Mouse (Mus musculus) lung, adult 2 months (tissue): ENCODE results near the gene Ccdc27. TPM values are rescaled to one million over a fixed set of nuclear protein-coding genes. Genes with fewer than 3 reads are reported as not detected.
A peak's percentile ranks its signal among the peaks of the same experiment; 100 is the strongest.

Experiments
- DNase-seq: peaks from one replicate; pipeline ENCODE4 v3.0.0; 2022
- H3K4me1 ChIP-seq: fragments of 200-500 bp; 2 replicates; pipeline ENCODE4 v1.6.1; 2011; ENCODE audit warnings: low read length; ENCODE audit not compliant: control insufficient read depth, insufficient read depth
- H3K4me3 ChIP-seq: fragments of 200-500 bp; replicated peaks from 2 replicates; pipeline ENCODE3; 2011; ENCODE audit warnings: low read depth, mild to moderate bottlenecking, control low read depth, low read length; ENCODE audit errors: extremely low read depth
- CTCF ChIP-seq: fragments of 200-500 bp; IDR thresholded peaks from 2 replicates; pipeline ENCODE4 v1.5.1; 2011; ENCODE audit warnings: mild to moderate bottlenecking, low read length, control low read depth; ENCODE audit not compliant: insufficient read depth
- POLR2A ChIP-seq: fragments of 200-500 bp; IDR thresholded peaks from 2 replicates; pipeline ENCODE4 v1.6.1; 2011; ENCODE audit warnings: low read depth, mild to moderate bottlenecking, control low read depth, low read length, borderline replicate concordance; ENCODE audit errors: extremely low read depth
- WGBS: fragments of 180-500 bp; shearing (Covaris S2); methylation state at CpG from one replicate; pipeline ENCODE4 v1.1.7; 2018; 5-methylcytosine and 5-hydroxymethylcytosine counted together
- polyA plus RNA-seq: library from polyadenylated mRNA; depleted of rRNA; stranded (reverse); fragments of >200 nt; gene quantifications from 2 replicates; pipeline ENCODE4 v1.2.3, GENCODE M21; 2012

The Ccdc27 gene
- polyA plus RNA-seq, 1 experiment, result not detected

GRCm38 (mm10) chr4:154019571-154019970 lies 22.9 kb downstream of the Ccdc27 start:
- Histone ChIP-seq H3K4me1 (peaks cover 16% of the 10 kb centered on the region; the same call in 1 of the 2 replicates), H3K4me3 (no peak overlapping the region)
- DNase-seq, result peak; percentile 54
- TF ChIP-seq POLR2A (no peak), CTCF (peak; percentile 73)
- WGBS, result 55% methylated on average over 7 of the region's 7 CpGs

GRCm38 (mm10) chr4:154015476-154015875 lies 27.0 kb downstream of the Ccdc27 start:
- H3K4me3 ChIP-seq, result no peak overlapping the region
- peaks cover 12% of the 10 kb centered on the region for H3K4me1 ChIP-seq
- WGBS, result 87% methylated on average over 11 of the region's 11 CpGs
- no peak for DNase-seq
- no peak for TF ChIP-seq CTCF
- TF ChIP-seq POLR2A, result no peak

GRCm38 (mm10) chr4:154012132-154012882 lies 30.2 kb downstream of the Ccdc27 start:
- TF ChIP-seq CTCF (no peak), POLR2A (no peak)
- Histone ChIP-seq H3K4me3 (peak overlapping the region; percentile 75), H3K4me1 (peaks cover 12% of the 10 kb centered on the region)
- no peak for DNase-seq
- under 1% methylated on average over 54 of the region's 55 CpGs for WGBS

- TF ChIP-seq POLR2A, result peak; percentile 50; the same call in 1 of the 2 replicates
- no peak for TF ChIP-seq CTCF
- DNase-seq, result peak; percentile 80
- peak within 1 kb of the TSS; percentile 75 for H3K4me3 ChIP-seq
- under 1% methylated on average over 59 of the region's 59 CpGs for WGBS
- H3K4me1 ChIP-seq, result peaks cover 12% of the 10 kb centered on the region
Measured at GRCm38 (mm10) chr4:154011646-154012089, 30.8 kb downstream of the Ccdc27 start, which contains the start of gene Lrrc47. TSS of gene Lrrc47 (plus strand) at chr4:154011731.

- H3K4me3 ChIP-seq, result peak overlapping the region; percentile 75
- TF ChIP-seq CTCF (no peak), POLR2A (no peak)
- 30% methylated on average over 13 of the region's 13 CpGs for WGBS
- peaks cover 12% of the 10 kb centered on the region for H3K4me1 ChIP-seq
- no peak for DNase-seq
Measured at GRCm38 (mm10) chr4:154010907-154011645, 31.4 kb downstream of the Ccdc27 start.

- TF ChIP-seq CTCF (no peak), POLR2A (no peak)
- peak; percentile 69 for DNase-seq
- WGBS, result 56% methylated on average over 4 of the region's 4 CpGs
- H3K4me3 ChIP-seq, result no peak overlapping the region
- peaks cover 3% of the 10 kb centered on the region for H3K4me1 ChIP-seq
Measured at GRCm38 (mm10) chr4:154007759-154008158, 34.7 kb downstream of the Ccdc27 start.

GRCm38 (mm10) chr4:154006264-154006663 lies 36.2 kb downstream of the Ccdc27 start:
- no peak for TF ChIP-seq CTCF
- TF ChIP-seq POLR2A, result no peak
- H3K4me1 ChIP-seq, result no peaks in the 10 kb centered on the region
- 90% methylated on average over 6 of the region's 6 CpGs for WGBS
- DNase-seq, result no peak
- no peak overlapping the region for H3K4me3 ChIP-seq

GRCm38 (mm10) chr4:154005488-154005887 lies 37.0 kb downstream of the Ccdc27 start:
- 91% methylated on average over 5 of the region's 5 CpGs for WGBS
- TF ChIP-seq CTCF, result no peak
- TF ChIP-seq POLR2A, result no peak
- H3K4me1 ChIP-seq, result no peaks in the 10 kb centered on the region
- no peak for DNase-seq
- H3K4me3 ChIP-seq, result no peak overlapping the region

- Histone ChIP-seq H3K4me3 (no peak overlapping the region), H3K4me1 (no peaks in the 10 kb centered on the region)
- TF ChIP-seq POLR2A (no peak), CTCF (no peak)
- WGBS, result 89% methylated on average over 8 of the region's 8 CpGs
- DNase-seq, result no peak
Measured at GRCm38 (mm10) chr4:153993505-153993904, 49.0 kb downstream of the Ccdc27 start.

- no peak overlapping the region for H3K4me3 ChIP-seq
- 90% methylated on average over 10 of the region's 10 CpGs for WGBS
- no peak for DNase-seq
- H3K4me1 ChIP-seq, result no peaks in the 10 kb centered on the region
- TF ChIP-seq POLR2A (no peak), CTCF (no peak)
Measured at GRCm38 (mm10) chr4:153992715-153993114, 49.8 kb downstream of the Ccdc27 start.

GRCm38 (mm10) chr4:153980470-153980869 lies 62.0 kb downstream of the Ccdc27 start:
- 87% methylated on average over 11 of the region's 11 CpGs for WGBS
- no peak for DNase-seq
- peaks cover 2% of the 10 kb centered on the region; the same call in 1 of the 2 replicates for H3K4me1 ChIP-seq
- TF ChIP-seq POLR2A (no peak), CTCF (no peak)
- H3K4me3 ChIP-seq, result no peak overlapping the region
